Mouse (Mus musculus) kidney, adult 18-20 months (tissue): ENCODE data around the gene Galr2.
A peak's percentile ranks its signal among the peaks of the same experiment; 100 is the strongest.

Experiments used
- DNase-seq: peaks from one replicate; pipeline ENCODE4 v3.0.0; 2021

Galr2 gene

GRCm38 (mm10) chr11:116307762-116308531 is 27.2 kb downstream of the Galr2 start:
- no peak for DNase-seq

- no peak for DNase-seq
Observed at GRCm38 (mm10) chr11:116309601-116310000, 28.9 kb downstream of the Galr2 start.

DNA sequence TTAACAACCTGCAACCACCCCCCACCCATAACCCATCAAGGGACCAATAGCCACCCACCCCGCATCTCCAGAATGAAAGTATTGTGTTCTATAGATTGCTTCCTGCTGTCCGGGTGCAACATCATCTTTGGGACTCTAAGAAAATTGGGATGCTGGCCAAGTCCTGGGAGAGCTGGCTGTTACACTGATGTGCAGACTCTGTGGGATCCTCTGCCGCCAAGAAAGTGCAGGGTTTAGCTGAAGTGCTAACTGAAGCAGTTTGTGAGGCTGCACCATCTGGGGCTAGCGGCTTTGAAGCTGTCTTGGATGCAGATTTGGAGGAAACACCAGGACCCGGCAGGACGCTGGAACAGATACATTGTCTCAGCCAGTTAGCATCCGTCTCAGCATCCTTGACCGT is 30.4 kb downstream of the Galr2 start:
- no peak for DNase-seq

GRCm38 (mm10) chr11:116312359-116312758 is 31.6 kb downstream of the Galr2 start:
- no peak for DNase-seq

DNA sequence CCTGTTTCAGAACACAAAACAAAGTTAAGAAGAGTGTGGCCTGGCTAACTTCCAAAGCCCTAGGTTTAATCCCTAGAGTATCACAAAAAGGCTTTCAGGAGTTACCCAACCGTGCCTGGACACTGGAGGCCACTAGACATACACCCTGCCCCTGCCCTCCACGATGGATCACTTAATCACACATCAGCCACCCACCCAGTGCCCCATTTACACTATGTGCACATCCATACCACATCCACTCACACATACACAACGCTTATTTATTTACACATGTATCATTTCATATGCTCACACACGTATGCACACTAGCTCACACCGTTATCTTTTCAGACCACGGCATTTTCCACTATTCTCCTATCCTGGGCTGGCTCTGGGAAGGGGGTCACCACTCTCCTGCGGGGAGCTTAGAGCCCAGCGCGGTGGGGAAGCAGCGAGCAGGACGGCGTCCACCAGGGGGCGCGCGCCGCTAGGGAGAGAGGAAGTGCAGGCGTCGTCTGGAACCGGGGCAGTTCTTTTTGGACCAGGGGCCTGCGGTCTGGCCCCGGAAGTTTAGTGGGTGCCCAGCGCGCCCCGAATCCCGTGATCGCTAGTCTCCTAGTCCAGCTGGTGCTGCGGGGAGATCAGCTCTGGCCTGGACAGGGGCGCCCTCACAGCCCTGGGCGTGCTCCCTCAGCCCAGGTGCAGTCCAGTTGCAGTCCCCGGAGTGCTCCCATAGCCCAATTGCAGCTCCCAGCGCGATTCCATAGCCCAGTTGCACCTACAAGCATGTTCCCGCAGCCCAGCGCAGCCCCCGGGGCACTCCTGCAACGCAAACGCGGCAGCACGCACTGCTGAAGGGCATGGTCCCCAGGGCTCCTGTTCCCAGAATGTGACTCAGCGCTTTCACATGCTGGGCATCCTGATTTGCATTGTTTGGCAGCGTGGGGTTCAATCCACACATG is 38.2 kb downstream of the Galr2 start:
- DNase-seq = peak; percentile 88

- no peak for DNase-seq
Observed at GRCm38 (mm10) chr11:116326963-116327603, 46.3 kb downstream of the Galr2 start.

- DNase-seq = peak; percentile 58
Observed at GRCm38 (mm10) chr11:116329314-116330210, 48.8 kb downstream of the Galr2 start.

DNA sequence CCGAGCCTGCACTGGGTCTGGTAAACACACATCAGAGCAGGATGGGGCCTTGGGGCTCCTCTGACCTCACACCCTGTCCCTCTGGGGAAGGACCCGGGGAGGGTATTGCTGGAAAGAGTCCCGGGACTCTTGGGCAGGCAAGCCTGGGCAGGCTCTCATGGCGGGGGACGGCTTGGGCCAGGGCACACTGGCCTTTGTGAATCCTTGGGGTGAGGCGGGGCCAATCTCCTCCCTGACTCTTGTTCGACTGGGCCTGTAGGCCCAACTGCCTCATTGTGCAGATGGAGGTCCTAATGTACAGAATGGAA is 49.4 kb downstream of the Galr2 start:
- DNase-seq = no peak

DNA sequence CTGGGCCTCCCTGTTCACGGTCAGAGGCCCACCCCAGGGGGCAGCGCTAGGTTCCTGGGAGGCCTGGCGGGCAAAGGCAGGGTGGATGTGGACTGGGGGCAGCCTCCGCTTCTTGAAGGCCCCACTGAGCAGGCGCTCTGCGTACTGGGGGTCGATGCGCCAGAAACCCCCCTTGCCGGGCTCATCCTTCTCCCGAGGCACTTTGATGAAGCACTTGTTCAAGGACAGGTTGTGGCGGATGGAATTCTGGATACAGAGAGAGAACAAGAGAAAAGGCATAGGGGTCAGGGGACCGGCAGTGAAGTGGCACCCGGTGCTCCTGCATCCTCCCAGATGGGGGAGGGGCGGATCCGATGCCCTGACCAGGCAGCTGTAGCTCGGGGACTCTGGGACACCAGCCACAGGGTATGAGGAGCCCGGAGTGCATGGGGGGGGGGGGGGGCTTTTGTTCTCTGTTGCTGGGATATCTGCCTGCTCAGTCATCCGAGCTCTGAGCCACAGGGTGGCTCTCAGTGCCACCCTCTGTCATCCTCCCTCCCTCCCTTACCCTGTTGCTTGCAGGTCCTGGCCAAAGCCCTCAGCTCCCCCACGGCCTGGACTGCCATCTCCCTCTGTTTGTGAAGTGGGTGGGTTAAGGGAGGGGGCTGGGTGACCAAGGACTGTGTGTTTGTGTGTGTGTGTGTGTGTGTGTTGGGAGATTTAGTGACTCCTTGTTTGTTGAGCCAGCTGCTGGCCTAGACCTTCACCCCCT is 51.7 kb downstream of the Galr2 start:
- no peak for DNase-seq

DNA sequence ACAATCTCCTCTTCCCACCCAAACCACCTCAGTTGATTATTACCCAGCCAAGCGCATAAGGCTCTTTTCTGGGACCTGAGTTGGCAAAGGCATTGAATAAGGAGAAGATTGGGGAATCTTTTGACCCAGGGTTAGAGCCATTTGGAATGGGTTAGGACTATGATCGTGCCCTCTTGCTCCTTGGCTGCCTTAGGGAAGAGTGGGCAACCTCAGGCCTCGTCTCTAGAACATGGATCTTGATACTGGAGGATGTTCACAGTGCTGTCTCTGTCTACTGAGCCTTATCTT is 52.2 kb downstream of the Galr2 start:
- DNase-seq = peak; percentile 19
